18 mouse cellular contexts compared by ENCODE assay signal in the genomic region with DNA sequence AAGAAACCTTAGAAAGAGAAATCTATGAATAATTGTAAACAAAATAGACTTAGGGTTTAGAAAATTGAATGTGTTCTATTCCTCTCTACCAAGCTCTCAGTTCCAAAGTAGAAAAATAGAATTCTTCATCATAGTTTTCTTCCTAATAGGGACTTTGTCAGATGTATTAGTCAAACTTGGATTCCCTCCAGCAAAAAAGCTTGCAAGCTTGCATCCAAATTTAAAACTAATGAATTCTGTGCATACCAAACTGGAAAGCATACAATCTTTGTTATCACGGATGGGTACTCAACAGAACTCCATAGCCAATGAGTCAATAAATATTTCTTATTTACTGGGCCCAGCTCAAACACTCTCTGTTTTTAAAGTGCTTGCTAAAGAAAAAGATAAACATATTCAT.
DNase-seq lines count a peak whose midpoint lies in the region; ATAC-seq and TF ChIP-seq lines count a peak whose summit lies in the region.
"Had no signal": no experiment of that assay in that cellular context is flagged by ENCODE, and none has a peak within 500 bp of the region (broad histone marks: within the 10 kb centered on the region; RNA-seq: fewer than 3 reads in every experiment).

No protein-coding gene starts in this region.

- H3K36me3 ChIP-seq in hindbrain, postnatal 0 days (ENCODE audit: insufficient read depth, low read length) = no peaks in the 10 kb centered on the region
- H3K36me3 ChIP-seq in hindbrain, embryonic 12.5 days = no peaks in the 10 kb centered on the region
- H3K36me3 ChIP-seq in midbrain, postnatal 0 days (ENCODE audit: insufficient read depth, low read length) = no peaks in the 10 kb centered on the region
- no peaks in the 10 kb centered on the region for H3K36me3 ChIP-seq in midbrain, embryonic 10.5 days
- H3K36me3 ChIP-seq: embryonic facial prominence, embryonic 15.5 days; forebrain, embryonic 12.5 days; heart, embryonic 12.5 days; hindbrain, embryonic 10.5 days; hindbrain, embryonic 15.5 days had no signal

- H3K4me3 ChIP-seq in hindbrain, postnatal 0 days (ENCODE audit: low read length) = no peak overlapping the region
- H3K4me3 ChIP-seq in hindbrain, embryonic 12.5 days = no peak overlapping the region
- no peak overlapping the region for H3K4me3 ChIP-seq in midbrain, postnatal 0 days (ENCODE audit: low read depth, low read length)
- H3K4me3 ChIP-seq in midbrain, embryonic 10.5 days = no peak overlapping the region
- no peak overlapping the region for H3K4me3 ChIP-seq in embryonic fibroblast, embryonic 13.5 days (ENCODE audit: insufficient read depth, low read length)
- H3K4me3 ChIP-seq: embryonic facial prominence, embryonic 15.5 days; forebrain, embryonic 12.5 days; heart, embryonic 12.5 days; hindbrain, embryonic 10.5 days; hindbrain, embryonic 15.5 days had no signal

- no peaks in the 10 kb centered on the region for H3K27me3 ChIP-seq in hindbrain, postnatal 0 days (ENCODE audit: insufficient read depth, low read length)
- no peaks in the 10 kb centered on the region for H3K27me3 ChIP-seq in hindbrain, embryonic 12.5 days
- H3K27me3 ChIP-seq in midbrain, postnatal 0 days (ENCODE audit: insufficient read depth, low read length) = no peaks in the 10 kb centered on the region
- no peaks in the 10 kb centered on the region for H3K27me3 ChIP-seq in midbrain, embryonic 10.5 days (ENCODE audit: low read depth, poor library complexity, severe bottlenecking)
- H3K27me3 ChIP-seq: embryonic facial prominence, embryonic 15.5 days; forebrain, embryonic 12.5 days; heart, embryonic 12.5 days; hindbrain, embryonic 15.5 days had no signal

- H3K9me3 ChIP-seq in hindbrain, postnatal 0 days (ENCODE audit: low read length) = no peaks in the 10 kb centered on the region
- no peaks in the 10 kb centered on the region for H3K9me3 ChIP-seq in hindbrain, embryonic 12.5 days (replicated peaks)
- H3K9me3 ChIP-seq in midbrain, postnatal 0 days (ENCODE audit: low read length) = no peaks in the 10 kb centered on the region
- H3K9me3 ChIP-seq in midbrain, embryonic 10.5 days (replicated peaks) = no peaks in the 10 kb centered on the region
- H3K9me3 ChIP-seq: embryonic facial prominence, embryonic 15.5 days; forebrain, embryonic 12.5 days; heart, embryonic 12.5 days; hindbrain, embryonic 10.5 days; hindbrain, embryonic 15.5 days had no signal

- no peaks in the 10 kb centered on the region for H3K4me1 ChIP-seq in hindbrain, postnatal 0 days (ENCODE audit: insufficient read depth, low read length)
- H3K4me1 ChIP-seq in hindbrain, embryonic 12.5 days = no peaks in the 10 kb centered on the region
- H3K4me1 ChIP-seq in midbrain, postnatal 0 days (ENCODE audit: insufficient read depth, low read length) = no peaks in the 10 kb centered on the region
- no peaks in the 10 kb centered on the region for H3K4me1 ChIP-seq in midbrain, embryonic 10.5 days
- no peaks in the 10 kb centered on the region for H3K4me1 ChIP-seq in embryonic fibroblast, embryonic 13.5 days (ENCODE audit: control insufficient read depth, insufficient read depth, low read length)
- H3K4me1 ChIP-seq: embryonic facial prominence, embryonic 15.5 days; forebrain, embryonic 12.5 days; heart, embryonic 12.5 days; hindbrain, embryonic 10.5 days; hindbrain, embryonic 15.5 days had no signal

- no peak overlapping the region for H3K9ac ChIP-seq in hindbrain, postnatal 0 days (replicated peaks; ENCODE audit: low read length)
- H3K9ac ChIP-seq in hindbrain, embryonic 12.5 days = no peak overlapping the region
- no peak overlapping the region for H3K9ac ChIP-seq in midbrain, postnatal 0 days (replicated peaks; ENCODE audit: low read length, poor library complexity, severe bottlenecking)
- H3K9ac ChIP-seq: embryonic facial prominence, embryonic 15.5 days; forebrain, embryonic 12.5 days; forebrain, postnatal 0 days; heart, embryonic 12.5 days; hindbrain, embryonic 15.5 days had no signal

- ATAC-seq in hindbrain, postnatal 0 days = no peak
- no peak for ATAC-seq in hindbrain, embryonic 12.5 days (ENCODE audit: low FRiP score)
- ATAC-seq in midbrain, postnatal 0 days (ENCODE audit: low FRiP score) = no peak
- ATAC-seq: forebrain, postnatal 0 days; inflammation-experienced regulatory T-cells, adult 6 months had no signal

- peak; percentile 43 for DNase-seq in hindbrain, postnatal 0 days (ENCODE audit: low spot score)
- DNase-seq in midbrain, postnatal 0 days (ENCODE audit: low spot score) = peak; percentile 46
- DNase-seq in midbrain, embryonic 10.5 days (ENCODE audit: low spot score) = no peak
- no peak for DNase-seq in heart, adult 11 months
- DNase-seq: adrenal gland, postnatal 10 days; cerebellum, adult 18-20 months; cerebellum, adult 9-11 months; cerebellum, postnatal 36 days; forebrain, postnatal 0 days; gastrocnemius, postnatal 14 days had no signal

- H3K27ac ChIP-seq in hindbrain, postnatal 0 days = no peak overlapping the region
- H3K27ac ChIP-seq in hindbrain, embryonic 12.5 days = no peak overlapping the region
- no peak overlapping the region for H3K27ac ChIP-seq in midbrain, postnatal 0 days (ENCODE audit: low read depth, low read length)
- no peak overlapping the region for H3K27ac ChIP-seq in midbrain, embryonic 10.5 days (replicated peaks)
- H3K27ac ChIP-seq in embryonic fibroblast, embryonic 13.5 days (ENCODE audit: insufficient read depth, low read length) = peak overlapping the region; percentile 61; the same call in 1 of the 2 replicates
- H3K27ac ChIP-seq: embryonic facial prominence, embryonic 15.5 days; forebrain, embryonic 12.5 days; hindbrain, embryonic 10.5 days; hindbrain, embryonic 15.5 days had no signal

- TF ChIP-seq POLR2A in embryonic fibroblast, embryonic 13.5 days (IDR thresholded peaks at IDR 0.05; ENCODE audit: low read depth, low read length) = no peak

- WGBS in hindbrain, postnatal 0 days = 48% methylated on average over 1 of the region's 1 CpGs
- WGBS in hindbrain, embryonic 12.5 days = 86% methylated on average over 1 of the region's 1 CpGs
- 49% methylated on average over 1 of the region's 1 CpGs for WGBS in midbrain, postnatal 0 days
- WGBS in midbrain, embryonic 10.5 days = 90% methylated on average over 1 of the region's 1 CpGs

- TF ChIP-seq CTCF in hindbrain, postnatal 0 days (IDR thresholded peaks at IDR 0.05; ENCODE audit: low read depth) = no peak
- no peak for TF ChIP-seq CTCF in midbrain, postnatal 0 days (IDR thresholded peaks at IDR 0.05)
- TF ChIP-seq CTCF in embryonic fibroblast, embryonic 13.5 days (IDR thresholded peaks at IDR 0.05; ENCODE audit: borderline replicate concordance, insufficient read depth, low read length) = no peak

- H3K4me2 ChIP-seq in hindbrain, postnatal 0 days (ENCODE audit: low read depth, low read length) = no peak overlapping the region
- H3K4me2 ChIP-seq in hindbrain, embryonic 12.5 days (replicated peaks) = no peak overlapping the region
- no peak overlapping the region for H3K4me2 ChIP-seq in midbrain, postnatal 0 days (ENCODE audit: low read depth, low read length, poor library complexity, severe bottlenecking)
- H3K4me2 ChIP-seq: embryonic facial prominence, embryonic 15.5 days; forebrain, embryonic 12.5 days; heart, embryonic 12.5 days; hindbrain, embryonic 15.5 days had no signal

Comparison
In these comparisons a context has a peak if more than half of its experiments do, and no peak if none do; other contexts are left out.
1. DNase-seq: peak in hindbrain, postnatal 0 days (single experiment) and midbrain, postnatal 0 days (single experiment); none in midbrain, embryonic 10.5 days (single experiment) and heart, adult 11 months (single experiment).